Mouse (Mus musculus): ENCODE measurements at regions not wholly inside any gene's neighbourhood (a gene's known extent, or its start where the extent isn't known, plus 50 kb on each side); places are given as distances from the start of the nearest gene placed in this dataset.

DNA sequence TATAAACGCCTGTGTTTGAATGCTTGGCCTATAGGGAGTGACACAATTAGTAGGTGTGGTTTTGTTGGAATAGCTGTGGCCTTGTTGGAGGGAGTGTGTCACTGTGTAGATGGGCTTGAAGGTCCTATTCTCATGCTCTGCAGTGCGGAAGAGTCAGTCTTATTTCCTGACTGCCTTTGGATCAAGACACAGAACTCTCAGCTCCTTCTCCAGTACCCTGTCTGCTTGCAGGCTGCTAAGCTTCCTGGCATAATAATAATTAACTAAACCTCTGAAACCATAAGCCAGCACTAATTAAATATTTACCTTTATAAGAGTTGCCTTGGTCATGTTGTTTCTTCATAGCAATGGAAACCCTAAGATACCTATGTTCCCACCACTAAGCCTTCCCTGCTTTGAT lies 409.8 kb upstream of the Sall1 start:
- TF ChIP-seq USF1 (IDR thresholded peaks at IDR 0.05; ENCODE audit: low read depth, low read length) (no peak), HCFC1 (IDR thresholded peaks at IDR 0.05; ENCODE audit: low read depth, low read length) (no peak), MAZ (IDR thresholded peaks at IDR 0.05; ENCODE audit: low read depth, low read length) (no peak), CTCF (conservative IDR thresholded peaks at IDR 0.05 in 1 of 2, IDR thresholded peaks at IDR 0.05 in 1 of 2; ENCODE audit: low read depth in 2 of 2, low read length in 2 of 2) (no peak), JUN (IDR thresholded peaks at IDR 0.05; ENCODE audit: insufficient read depth, low read depth, low read length) (no peak), EP300 (IDR thresholded peaks at IDR 0.05; ENCODE audit: low read length) (no peak), PAX5 (IDR thresholded peaks at IDR 0.05; ENCODE audit: low read length) (no peak), NRF1 (IDR thresholded peaks at IDR 0.05; ENCODE audit: low read depth, low read length) (no peak), SMC3 (IDR thresholded peaks at IDR 0.05; ENCODE audit: low read depth, low read length) (no peak), MAFK (IDR thresholded peaks at IDR 0.05; ENCODE audit: insufficient replicate concordance, low read length) (no peak), MEF2A (IDR thresholded peaks at IDR 0.05; ENCODE audit: borderline replicate concordance, low read depth, low read length) (no peak), POLR2A (IDR thresholded peaks at IDR 0.05; ENCODE audit: low read depth, low read length) (no peak), JUND (conservative IDR thresholded peaks at IDR 0.05; ENCODE audit: low read depth, low read length) (no peak), TCF12 (IDR thresholded peaks at IDR 0.05; ENCODE audit: low read depth, low read length) (no peak)
